In the genomic region with DNA sequence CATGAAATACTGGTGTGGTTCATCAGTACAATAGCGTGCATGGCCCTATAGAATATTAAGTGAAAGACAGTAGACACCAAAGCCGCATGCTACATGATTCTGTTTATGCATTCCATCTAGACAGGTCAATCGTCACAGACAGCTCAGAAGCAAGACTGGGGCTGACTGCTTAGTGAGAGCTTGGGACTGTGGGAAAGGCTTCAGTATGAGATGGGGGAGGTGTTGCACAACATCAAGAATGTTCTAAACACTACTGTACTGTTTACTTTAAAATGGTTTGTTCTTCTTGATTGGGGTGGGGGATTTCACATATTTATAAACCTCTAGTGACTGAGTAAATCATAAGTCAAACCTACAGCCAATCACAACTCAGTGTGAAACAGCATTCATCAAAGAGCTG, we compare ENCODE assay signal across 12 mouse cellular contexts.
"Had no signal": no experiment of that assay in that cellular context is flagged by ENCODE, and none has a peak within 500 bp of the region (broad histone marks: within the 10 kb centered on the region; RNA-seq: fewer than 3 reads in every experiment).

No protein-coding gene starts in this region.

- H3K9me3 ChIP-seq: limb, embryonic 12.5 days; liver, embryonic 13.5 days; midbrain, embryonic 13.5 days; stomach, embryonic 15.5 days had no signal

- H3K4me2 ChIP-seq: limb, embryonic 12.5 days; liver, embryonic 13.5 days; midbrain, embryonic 13.5 days; stomach, embryonic 15.5 days had no signal

- H3K9ac ChIP-seq: limb, embryonic 12.5 days; liver, embryonic 13.5 days; liver, postnatal 0 days; midbrain, embryonic 13.5 days; stomach, embryonic 15.5 days had no signal

- H3K27me3 ChIP-seq: limb, embryonic 12.5 days; liver, embryonic 13.5 days; midbrain, embryonic 13.5 days; stomach, embryonic 15.5 days had no signal

- H3K36me3 ChIP-seq: limb, embryonic 12.5 days; liver, embryonic 13.5 days; midbrain, embryonic 13.5 days; stomach, embryonic 15.5 days had no signal

- ATAC-seq: liver, postnatal 0 days; midbrain, embryonic 13.5 days had no signal

- H3K4me1 ChIP-seq: liver, embryonic 13.5 days had no signal

- H3K4me3 ChIP-seq: limb, embryonic 12.5 days; liver, embryonic 13.5 days; midbrain, embryonic 13.5 days; stomach, embryonic 15.5 days had no signal

- H3K27ac ChIP-seq: kidney, postnatal 0 days; limb, embryonic 12.5 days; liver, embryonic 13.5 days; midbrain, embryonic 13.5 days; stomach, embryonic 15.5 days had no signal

- DNase-seq: kidney, adult 11 months; kidney, adult 9 months; kidney, postnatal 4 days; liver; liver, embryonic 13.5 days; liver, postnatal 0 days; right cerebral cortex, postnatal 14 days; thymus, postnatal 36 days had no signal
